Mouse (Mus musculus): ENCODE measurements around the gene Uqcr11.

The Uqcr11 gene

DNA sequence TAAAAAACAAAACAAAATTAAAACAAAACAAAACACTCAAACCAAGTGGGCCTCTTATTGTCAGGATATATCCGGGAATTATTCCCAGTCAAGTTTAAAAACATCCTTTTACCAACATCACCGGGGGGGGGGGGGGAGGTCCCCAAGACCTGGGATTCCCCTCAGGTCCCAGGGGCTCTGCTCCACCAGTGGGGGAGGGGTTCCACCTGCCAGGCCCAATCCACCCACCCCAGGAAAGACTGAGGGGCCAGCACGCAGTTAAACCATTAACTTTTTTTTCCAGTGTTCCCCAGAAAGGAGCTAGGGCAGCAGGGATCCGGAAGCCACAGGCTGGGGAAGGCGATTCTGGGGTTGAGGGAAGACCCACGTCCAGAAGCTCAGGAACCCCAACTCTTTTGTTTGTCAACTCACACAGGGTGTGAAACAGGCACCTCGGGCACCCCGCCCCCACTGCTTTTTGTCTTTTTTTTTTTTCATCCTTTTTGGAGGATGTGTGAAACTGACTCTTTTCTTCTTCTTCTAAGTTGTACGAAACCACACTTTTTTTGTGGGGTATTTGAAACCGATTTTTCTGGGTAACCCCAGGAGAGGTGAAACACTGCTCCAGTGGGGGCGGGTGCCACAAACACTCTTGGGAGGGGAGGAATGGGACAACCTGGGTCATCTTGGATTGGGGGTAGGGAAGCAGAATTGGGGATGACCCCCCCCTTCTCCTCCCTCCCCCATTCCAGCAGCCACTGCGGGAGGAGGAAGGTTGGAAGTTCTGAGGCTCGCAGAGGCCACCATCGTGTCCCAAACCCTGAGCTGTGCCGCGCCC lies 25.1 kb upstream of the Uqcr11 start:
- DNase-seq (ENCODE audit: low spot score): no peak

DNA sequence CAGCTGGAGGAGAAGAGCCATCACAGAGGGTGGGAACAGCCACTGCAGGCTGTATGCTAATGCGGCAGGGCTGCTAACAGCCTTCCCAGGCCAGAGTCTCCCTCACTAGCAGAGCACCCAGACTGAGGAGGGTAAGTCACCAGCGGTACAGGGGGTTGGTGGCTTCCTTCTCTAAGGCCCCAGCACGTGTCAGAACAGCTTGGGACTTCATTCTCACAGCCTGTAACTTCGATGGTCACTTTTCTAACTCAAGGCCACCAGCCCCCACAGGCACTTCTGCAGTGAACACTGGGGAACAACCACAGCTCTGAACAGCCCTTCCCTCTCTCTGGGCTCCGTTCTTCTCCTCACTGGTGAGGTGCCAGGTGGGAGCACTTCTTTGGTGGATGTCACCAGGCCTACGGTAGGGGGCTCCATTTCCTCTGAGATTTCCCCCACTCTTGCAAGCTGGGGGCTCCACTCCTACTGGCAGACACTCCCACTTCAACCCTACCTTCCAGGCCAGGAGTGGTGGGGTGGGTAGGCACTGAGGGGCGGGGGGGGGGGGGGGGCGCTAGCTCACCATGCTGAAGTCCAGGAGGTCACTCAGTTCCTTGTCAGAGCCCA lies 23.8 kb upstream of the Uqcr11 start:
- no peak for DNase-seq (ENCODE audit: low spot score)

DNA sequence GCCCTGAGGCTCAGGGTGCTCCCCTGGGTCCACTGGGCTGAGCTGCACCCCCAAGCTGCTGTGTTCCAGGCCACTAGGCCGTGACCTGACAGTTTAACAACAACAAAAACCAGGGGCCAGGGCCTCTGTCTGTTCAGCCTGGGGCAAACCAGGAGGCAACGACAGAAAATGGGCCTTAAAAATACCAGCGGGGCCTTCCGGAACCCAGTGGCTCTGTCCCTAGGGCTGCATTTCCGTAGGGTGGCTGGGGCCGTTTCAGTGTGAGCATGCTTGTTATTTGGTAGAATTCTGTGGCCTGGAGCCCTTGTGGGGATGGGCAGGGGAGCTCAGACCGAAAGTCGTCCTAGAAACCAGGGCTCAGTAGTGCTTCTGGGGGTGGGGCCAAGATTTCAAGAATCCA lies 23.2 kb upstream of the Uqcr11 start:
- no peak for DNase-seq (ENCODE audit: low spot score)

DNA sequence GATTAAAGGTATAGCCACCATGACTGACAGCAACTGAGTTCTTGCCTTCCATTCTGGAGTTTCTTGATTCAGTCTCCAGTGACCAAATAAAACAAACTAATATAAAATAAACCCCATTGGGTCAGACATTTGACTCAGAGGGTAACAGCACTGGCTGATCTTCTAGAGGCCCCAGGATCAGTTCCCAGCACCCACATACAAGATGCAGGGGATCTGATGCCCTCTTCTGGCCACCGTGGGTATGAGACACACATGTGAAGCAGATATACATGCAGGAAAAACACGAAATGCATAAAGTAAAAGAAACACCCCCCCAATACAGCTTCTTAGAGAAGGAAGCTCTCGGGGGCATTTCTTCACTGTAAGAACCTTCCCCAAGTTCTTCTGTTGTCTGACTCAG lies 18.4 kb upstream of the Uqcr11 start:
- no peak for DNase-seq (ENCODE audit: low spot score)

DNA sequence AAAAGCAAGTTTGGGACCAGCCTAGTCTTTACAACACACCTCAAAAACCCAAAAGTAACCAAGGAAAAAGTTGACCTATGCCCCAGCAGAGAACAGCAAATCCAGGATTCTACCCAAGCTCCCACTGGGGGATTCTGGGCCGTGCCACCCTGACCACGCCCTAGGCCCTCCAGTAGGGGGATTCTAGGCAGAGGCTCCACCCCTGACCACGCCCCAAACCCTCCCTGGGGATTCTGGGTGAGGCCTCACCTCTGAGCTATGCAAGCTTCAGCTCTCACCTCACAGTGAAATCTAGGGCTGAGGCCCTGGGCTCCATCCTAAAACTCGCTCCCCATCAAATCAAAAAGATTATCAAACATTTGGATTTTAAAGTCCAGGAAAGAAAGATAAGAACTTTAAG lies 16.9 kb upstream of the Uqcr11 start:
- peak; percentile 59 for DNase-seq (ENCODE audit: low spot score)

DNA sequence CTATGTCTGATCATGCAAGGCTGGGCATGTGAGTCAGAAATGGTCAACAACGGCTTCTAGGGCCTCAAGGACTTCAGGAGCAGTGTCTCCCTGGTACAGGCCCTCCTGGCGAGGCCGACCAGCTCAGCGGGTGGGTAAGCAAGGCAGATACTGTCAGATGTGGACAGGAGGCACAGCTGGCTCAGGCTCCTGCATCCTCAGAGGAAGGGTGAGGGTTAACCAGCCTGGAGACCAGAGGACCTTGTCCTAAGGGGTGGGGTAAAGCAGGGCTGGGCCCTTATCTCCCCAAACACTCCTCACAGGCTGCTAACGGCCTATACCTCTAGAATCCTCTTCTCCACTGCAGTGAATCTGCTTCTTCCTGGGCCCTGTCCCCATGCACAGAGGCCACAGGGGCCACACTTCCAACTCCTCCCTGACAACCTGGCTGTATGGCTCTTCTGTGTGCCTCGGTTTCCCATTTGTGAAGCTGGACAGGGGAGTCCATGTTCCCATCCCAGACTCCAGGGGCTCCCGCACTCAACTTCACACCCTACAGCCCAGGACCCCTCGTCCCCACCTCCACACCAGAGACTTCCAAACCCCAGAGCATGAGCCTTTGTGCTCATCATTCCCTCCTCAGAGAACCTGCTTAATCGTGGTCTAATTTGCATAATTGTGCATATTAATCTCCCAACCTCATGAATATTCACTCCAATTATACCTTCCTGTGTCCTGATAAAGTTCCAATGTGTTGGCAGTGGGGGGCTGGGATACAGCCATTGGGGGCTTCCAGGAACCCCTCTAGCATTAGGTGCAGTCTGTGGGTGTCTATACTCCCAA lies 15.2 kb upstream of the Uqcr11 start:
- no peak for DNase-seq (ENCODE audit: low spot score)

DNA sequence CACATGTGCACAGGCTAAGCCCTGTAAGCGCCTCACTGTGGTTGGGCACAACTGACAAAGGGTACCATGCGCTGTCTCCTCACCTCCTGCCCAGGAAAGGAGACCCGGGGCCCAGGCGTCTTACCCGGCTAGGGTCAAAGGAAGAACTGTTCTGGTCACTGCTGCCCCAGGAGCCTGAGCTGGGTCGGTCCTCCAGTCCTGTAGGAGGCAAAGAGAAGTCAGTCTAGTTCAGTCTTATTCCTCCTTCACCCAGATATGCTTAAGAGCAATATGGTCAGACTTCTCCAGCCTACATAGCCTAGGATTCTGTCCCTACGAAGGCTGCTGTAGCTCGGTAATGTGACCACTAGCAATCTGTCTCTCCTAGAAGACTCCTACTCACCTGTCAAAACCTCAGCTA lies 14.6 kb upstream of the Uqcr11 start:
- DNase-seq (ENCODE audit: low spot score): no peak

DNA sequence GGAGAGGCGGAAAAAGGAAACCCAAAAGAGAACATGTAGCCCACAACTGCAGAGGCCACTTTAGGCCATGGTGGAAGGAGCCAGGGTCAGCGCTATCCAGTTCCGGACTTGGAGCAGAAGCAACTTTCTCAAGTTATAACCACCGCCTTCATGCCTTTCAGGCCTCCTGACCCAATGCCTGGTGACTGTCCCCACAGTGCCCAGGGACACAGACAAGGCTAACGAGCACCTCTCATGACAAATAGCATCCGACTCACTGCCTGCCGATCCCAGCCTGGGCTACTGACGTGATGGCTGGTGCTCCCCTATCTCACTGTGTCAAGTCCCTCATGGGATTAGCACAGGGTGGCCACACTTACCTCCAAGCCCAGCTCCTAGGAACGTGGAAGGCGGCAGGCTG lies 14.1 kb upstream of the Uqcr11 start:
- no peak for DNase-seq (ENCODE audit: low spot score)

DNA sequence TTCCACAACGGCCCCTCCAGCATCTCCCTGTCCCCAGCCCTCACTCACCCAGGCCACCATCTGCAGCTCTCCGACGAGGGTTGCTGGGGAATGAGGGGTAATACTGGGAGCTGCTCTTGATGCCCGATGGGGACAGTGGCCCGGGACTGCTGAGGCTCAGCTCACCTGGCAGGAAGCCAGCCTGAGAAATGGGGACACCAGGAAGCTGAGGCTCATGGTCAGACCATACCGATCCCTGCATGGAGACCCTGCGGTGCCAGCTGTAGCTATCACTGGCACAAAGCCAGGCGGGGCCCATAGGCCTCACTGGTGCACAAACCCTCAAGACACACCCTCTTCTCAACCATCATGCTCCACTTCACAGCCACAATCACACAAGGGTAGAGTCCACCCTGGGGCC lies 12.8 kb upstream of the Uqcr11 start:
- DNase-seq (ENCODE audit: low spot score): no peak

DNA sequence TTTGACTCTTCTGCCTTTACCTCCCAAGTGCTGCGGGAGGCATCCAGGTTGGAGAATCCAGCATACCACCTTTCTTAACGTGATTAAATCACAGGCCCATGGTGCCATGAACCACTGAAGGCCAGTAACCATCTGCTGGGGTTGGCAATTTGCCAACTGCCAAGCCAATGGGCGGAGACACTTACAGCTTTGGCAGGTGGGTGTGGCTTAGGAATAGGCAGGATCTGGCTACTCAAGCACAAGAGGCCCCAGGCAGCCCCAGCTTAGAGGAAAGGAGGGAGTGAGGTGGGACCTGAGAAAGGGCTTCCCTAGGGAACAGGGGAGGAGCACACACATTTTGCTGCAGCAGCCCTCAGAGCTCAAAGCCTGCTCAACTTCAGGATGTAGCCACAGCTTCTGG lies 11.7 kb upstream of the Uqcr11 start:
- DNase-seq (ENCODE audit: low spot score): peak; percentile 19

DNA sequence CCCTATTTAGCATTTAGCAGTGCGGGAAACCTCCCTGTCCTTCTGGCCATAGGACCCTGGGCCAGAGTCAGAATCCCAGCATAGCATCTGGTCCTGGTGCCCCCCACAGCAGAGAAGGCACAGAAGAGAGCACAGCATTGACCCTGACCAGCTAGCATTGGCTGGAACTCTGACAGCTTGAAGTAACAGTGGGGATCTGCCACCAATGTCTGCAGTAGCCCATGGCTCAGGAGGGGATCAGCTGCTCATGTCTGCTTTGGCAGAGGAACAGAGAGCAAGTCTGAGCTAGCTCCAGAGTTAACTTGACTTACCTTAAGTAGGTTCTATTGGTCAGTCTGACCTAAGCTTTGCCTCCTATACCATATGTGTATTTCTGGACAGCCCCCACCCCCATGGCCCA lies 11.2 kb upstream of the Uqcr11 start:
- DNase-seq (ENCODE audit: low spot score): no peak

DNA sequence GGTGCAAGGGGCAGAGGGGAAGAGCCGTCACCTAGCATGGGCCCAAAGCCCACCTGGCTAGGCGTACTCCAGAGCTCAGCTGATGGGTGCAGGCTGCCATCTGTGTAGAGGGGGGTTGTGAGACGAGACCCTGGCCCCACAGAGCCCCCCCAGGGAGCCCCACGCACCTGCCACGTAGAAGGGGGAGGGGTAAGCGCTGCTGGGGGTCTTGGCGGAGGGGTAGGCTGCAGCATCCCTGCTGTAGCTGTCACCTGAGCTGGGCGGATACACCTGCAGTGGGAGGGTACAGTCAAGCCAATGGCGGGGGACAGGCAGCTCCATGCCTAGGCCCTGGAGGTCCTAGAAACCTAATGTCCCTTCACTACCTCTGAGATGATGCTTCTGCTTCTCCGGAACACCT lies 10.7 kb upstream of the Uqcr11 start:
- no peak for DNase-seq (ENCODE audit: low spot score)

DNA sequence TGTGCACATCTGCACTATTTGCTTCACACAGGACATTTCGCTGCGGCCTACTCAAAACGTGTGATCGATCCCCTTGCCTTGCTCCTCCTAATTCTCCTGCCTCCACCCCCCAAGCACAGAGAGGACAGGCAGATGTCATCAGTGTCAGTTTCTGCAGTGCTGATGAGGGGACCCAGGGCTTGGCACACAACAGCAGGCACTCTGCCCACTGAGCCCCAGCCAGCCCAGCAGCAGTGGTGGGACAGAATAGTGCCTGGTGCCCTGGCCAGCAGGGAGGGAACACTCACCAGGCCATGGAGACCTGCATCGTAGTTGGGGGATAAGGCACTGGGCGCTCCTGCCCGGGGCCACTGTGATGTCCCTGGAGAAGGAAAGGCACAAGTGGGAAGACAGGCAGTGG lies 8.9 kb upstream of the Uqcr11 start:
- no peak for DNase-seq (ENCODE audit: low spot score)

DNA sequence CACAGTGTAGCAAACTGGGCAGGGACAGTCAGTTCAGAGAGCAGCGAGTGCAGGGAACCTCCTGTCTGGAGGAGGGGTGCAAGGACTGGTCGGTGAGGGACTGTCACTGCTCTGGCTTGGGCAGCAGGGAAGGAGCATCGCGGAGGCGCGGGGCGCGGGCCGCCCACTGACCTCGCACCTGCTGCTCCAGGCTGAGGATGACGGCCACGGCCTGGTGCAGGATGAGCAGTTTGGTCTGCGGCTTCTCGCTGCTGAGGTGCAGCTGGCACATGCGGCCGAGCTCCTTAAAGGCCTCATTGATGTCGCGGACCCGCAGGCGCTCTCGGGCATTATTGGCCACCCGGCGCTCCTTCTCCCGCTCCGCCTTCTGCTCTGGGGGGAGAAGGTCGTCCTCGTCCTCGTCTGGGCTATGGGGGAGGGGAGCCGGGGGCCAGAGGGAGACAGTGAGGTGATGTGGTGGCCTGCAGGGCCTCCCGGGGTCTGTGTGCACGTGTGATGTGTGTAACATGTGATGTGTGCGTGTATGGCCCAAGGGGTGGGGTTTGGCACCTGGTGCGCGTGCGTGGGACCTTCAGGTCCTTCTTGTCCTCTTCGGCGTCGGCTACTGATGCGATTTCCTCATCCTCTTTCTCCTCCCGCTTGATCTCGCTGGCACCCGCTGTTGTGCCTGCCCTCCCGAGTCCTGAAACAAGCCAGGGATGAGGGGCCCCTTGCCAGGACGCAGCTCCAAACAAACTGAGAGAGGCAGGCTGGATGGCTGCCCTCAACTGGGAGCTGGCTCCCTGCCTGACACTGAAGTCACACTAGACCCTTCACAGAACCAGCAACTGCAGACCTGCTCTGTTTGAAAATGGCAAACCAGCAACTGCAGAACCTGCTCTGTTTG lies 6.3 kb upstream of the Uqcr11 start:
- DNase-seq (ENCODE audit: low spot score): no peak

DNA sequence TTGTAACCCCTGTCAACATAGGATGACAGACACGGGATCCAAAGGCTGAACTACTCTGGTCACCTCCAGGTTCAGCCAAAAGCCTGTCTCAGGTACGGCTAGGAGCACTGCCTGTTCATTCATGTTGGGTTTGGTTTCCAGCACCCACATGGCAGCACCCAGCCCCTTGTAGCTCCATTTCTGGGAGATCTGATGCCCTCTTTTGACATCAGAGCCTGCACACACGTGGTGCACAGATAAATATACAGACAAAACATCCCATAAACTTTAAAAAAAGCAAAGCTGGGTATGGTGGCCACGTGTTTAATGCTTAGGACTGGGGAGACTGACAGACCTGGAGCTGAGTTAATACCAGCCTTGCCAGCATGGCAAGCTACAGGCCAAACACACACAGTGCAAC lies 1.3 kb upstream of the Uqcr11 start:
- no peak for DNase-seq (ENCODE audit: low spot score)

DNA sequence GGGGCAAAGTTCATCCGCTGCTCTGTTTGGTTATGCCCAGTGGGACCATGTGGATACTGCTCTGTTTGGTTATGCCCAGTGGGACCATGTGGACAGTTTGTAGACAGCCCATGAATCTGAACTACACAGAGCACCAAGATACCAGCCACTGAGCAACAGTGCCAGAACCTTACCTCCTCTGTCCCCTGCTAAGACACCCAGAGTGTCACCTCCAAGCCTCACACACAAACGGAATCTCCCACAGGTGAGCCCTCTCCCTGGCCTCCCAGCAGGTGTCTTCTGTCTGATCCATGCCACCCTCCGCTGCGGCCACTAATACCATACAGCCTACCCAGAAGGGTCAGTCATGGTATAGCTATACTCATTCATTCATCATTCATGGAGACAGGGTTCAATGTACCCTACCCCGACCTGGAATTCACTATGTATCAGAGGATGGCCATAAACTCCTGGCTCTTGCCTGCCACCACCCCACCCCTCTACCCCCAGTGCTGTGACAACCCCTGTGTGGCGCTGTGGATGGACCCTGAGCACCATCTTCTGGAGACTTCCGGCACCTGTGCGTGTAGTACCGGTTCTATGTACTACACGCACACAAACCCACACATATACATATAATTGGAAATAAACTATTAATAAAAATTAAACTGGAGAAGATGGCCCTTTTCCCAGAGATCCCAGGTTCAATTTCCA lies 1.0 kb downstream of the Uqcr11 start:
- no peak for DNase-seq (ENCODE audit: low spot score)

DNA sequence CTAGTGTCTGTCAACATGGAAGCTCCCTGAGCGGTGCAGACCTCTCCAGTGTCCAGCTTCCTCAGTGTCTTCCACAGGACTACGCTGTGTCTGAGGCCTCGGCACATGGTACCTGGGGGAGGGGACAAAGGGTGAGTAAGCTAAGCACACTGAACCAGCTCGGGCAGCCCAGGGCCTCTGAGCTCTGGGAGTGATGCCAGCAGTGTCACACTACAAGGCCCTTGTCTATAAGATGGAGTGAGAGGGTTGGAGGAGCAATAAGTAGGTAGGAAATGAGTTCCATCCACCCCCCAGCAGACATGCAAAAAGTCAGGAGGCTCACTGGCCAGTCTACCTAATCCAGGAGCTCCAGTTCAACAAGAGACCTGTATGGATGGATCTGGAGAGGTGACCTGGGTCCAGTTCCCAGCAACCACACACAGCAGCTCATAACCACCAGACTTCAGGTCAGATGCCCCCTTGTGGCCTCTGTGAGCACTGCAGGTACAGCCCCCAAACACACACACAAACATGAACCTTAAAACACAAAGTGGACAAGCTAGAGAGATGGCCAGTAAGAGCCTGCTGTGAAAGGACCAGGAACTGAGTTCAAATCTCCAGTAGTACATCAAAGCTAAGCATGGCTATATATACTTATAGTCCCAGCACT lies 3.5 kb downstream of the Uqcr11 start:
- peak; percentile 41 for DNase-seq (ENCODE audit: low spot score)

DNA sequence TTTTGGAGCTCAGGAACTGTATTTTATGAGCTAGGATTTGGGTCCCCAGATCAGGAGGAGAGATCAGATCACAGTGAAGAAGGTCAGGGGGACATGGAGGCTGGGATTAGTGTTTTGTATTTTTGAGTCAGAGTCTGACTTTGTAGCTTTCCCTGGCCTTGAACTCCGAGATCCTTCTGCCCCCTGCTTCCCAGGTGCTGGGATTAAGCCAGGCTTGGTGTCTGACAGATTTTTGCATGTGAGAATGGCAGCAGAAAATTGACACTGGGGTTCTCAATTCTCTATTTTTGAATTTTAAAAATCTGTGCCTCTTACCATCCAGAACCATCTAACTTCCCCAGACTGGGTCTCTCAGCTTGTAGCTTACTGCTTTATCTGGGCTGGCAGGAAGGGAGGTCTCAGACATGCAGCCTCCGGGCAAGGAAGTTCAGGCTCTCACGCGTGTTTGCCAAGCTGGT lies 5.9 kb downstream of the Uqcr11 start:
- no peak for DNase-seq (ENCODE audit: low spot score)

DNA sequence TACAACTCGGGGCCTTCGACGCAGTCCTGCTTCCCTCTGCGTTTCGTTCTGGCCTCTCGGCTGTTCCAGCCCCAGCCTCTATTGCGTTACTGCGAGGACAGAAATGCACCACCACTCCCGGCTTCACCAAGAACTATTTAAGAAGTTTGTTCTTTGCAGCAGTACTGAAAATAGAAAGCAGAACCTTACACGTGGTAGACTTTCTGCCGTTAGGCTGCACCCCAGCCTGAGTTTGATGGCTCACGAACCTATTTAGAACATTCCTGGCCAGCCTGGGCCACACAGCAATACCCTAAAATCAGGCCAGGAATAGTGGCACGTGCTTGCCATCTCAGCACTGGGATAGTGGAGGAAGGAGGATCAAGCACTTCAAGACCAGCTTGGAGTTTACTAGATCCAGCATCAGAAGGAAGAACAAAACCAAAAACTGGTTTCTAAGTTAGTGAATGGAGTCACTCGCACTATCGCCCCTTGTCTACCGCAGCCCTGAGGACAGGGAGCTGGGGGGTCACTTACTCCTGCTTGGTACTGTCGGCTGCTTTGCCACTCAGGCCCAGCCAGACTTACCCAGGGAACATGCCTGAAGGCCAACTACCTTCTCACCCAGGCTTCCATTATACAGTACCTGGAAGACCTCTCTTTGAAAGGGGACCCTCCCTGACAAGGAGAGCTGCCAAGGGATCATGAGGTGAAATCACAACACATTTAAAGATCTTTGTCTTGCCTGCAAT lies 6.5 kb downstream of the Uqcr11 start:
- no peak for DNase-seq (ENCODE audit: low spot score)

All from embryo, embryonic 10.5 days (tissue).